Mouse (Mus musculus): Measurements from ENCODE around the gene Srd5a1. TPM values are rescaled to one million over a fixed set of nuclear protein-coding genes. Genes with fewer than 3 reads are reported as not detected.

The Srd5a1 gene
- polyA plus RNA-seq, 2 experiments, result 15.9 to 43.4 TPM

- peaks cover 83% of the 10 kb centered on the region for H3K36me3 ChIP-seq (ENCODE audit: control insufficient read depth, insufficient read depth, low read length)
- TF ChIP-seq POLR2A (IDR thresholded peaks at IDR 0.05; ENCODE audit: borderline replicate concordance, extremely low read depth, insufficient read depth, insufficient read length), result no peak
- H3K4me1 ChIP-seq (ENCODE audit: control insufficient read depth, insufficient read depth, low read length), result no peaks in the 10 kb centered on the region
- ATAC-seq (ENCODE audit: low FRiP score, low read depth), result no peak
- H3K9me3 ChIP-seq (ENCODE audit: control insufficient read depth, low read length), result no peaks in the 10 kb centered on the region
- H3K9ac ChIP-seq (ENCODE audit: low read depth, low read length, severe bottlenecking), result no peak overlapping the region
- no peak overlapping the region for H3K4me3 ChIP-seq (replicated peaks; ENCODE audit: low read length)
- no peaks in the 10 kb centered on the region for H3K27me3 ChIP-seq (ENCODE audit: control insufficient read depth, insufficient read depth, low read length)
- H3K27ac ChIP-seq (replicated peaks; ENCODE audit: low read depth, low read length), result no peak overlapping the region
- 94% methylated on average over 9 of the region's 9 CpGs for WGBS
- no peak overlapping the region for H3K4me2 ChIP-seq (replicated peaks; ENCODE audit: low read depth, low read length, severe bottlenecking)
- DNase-seq (ENCODE audit: low spot score), result no peak
These were observed 22.3 kb upstream of the Srd5a1 start for GRCm38 (mm10) chr13:69633551-69633950.

- Histone ChIP-seq H3K27me3 (ENCODE audit: control insufficient read depth, insufficient read depth, low read length) (no peaks in the 10 kb centered on the region), H3K36me3 (ENCODE audit: control insufficient read depth, insufficient read depth, low read length) (peaks cover 95% of the 10 kb centered on the region), H3K9me3 (ENCODE audit: control insufficient read depth, low read length) (no peaks in the 10 kb centered on the region), H3K9ac (ENCODE audit: low read depth, low read length, severe bottlenecking) (no peak overlapping the region), H3K4me2 (replicated peaks; ENCODE audit: low read depth, low read length, severe bottlenecking) (no peak overlapping the region), H3K27ac (replicated peaks; ENCODE audit: low read depth, low read length) (no peak overlapping the region), H3K4me1 (ENCODE audit: control insufficient read depth, insufficient read depth, low read length) (no peaks in the 10 kb centered on the region), H3K4me3 (replicated peaks; ENCODE audit: low read length) (no peak overlapping the region)
- DNase-seq (ENCODE audit: low spot score) (no peak), ATAC-seq (ENCODE audit: low FRiP score, low read depth) (no peak)
- 85% methylated on average over 4 of the region's 4 CpGs for WGBS
- TF ChIP-seq POLR2A (IDR thresholded peaks at IDR 0.05; ENCODE audit: borderline replicate concordance, extremely low read depth, insufficient read depth, insufficient read length), result no peak
These were observed 20.4 kb upstream of the Srd5a1 start for GRCm38 (mm10) chr13:69631659-69632058.

GRCm38 (mm10) chr13:69631111-69631510 lies 19.9 kb upstream of the Srd5a1 start:
- ATAC-seq (ENCODE audit: low FRiP score, low read depth) (no peak), DNase-seq (ENCODE audit: low spot score) (no peak)
- no peaks in the 10 kb centered on the region for H3K4me1 ChIP-seq (ENCODE audit: control insufficient read depth, insufficient read depth, low read length)
- 90% methylated on average over 3 of the region's 3 CpGs for WGBS
- no peak overlapping the region for H3K4me3 ChIP-seq (replicated peaks; ENCODE audit: low read length)
- no peaks in the 10 kb centered on the region for H3K27me3 ChIP-seq (ENCODE audit: control insufficient read depth, insufficient read depth, low read length)
- H3K9me3 ChIP-seq (ENCODE audit: control insufficient read depth, low read length), result no peaks in the 10 kb centered on the region
- no peak overlapping the region for H3K9ac ChIP-seq (ENCODE audit: low read depth, low read length, severe bottlenecking)
- H3K4me2 ChIP-seq (replicated peaks; ENCODE audit: low read depth, low read length, severe bottlenecking), result no peak overlapping the region
- H3K36me3 ChIP-seq (ENCODE audit: control insufficient read depth, insufficient read depth, low read length), result peaks cover 95% of the 10 kb centered on the region
- no peak overlapping the region for H3K27ac ChIP-seq (replicated peaks; ENCODE audit: low read depth, low read length)
- no peak for TF ChIP-seq POLR2A (IDR thresholded peaks at IDR 0.05; ENCODE audit: borderline replicate concordance, extremely low read depth, insufficient read depth, insufficient read length)

GRCm38 (mm10) chr13:69630576-69630975 lies 19.3 kb upstream of the Srd5a1 start:
- Histone ChIP-seq H3K9ac (ENCODE audit: low read depth, low read length, severe bottlenecking) (no peak overlapping the region), H3K4me1 (ENCODE audit: control insufficient read depth, insufficient read depth, low read length) (no peaks in the 10 kb centered on the region), H3K36me3 (ENCODE audit: control insufficient read depth, insufficient read depth, low read length) (peaks cover 95% of the 10 kb centered on the region), H3K4me2 (replicated peaks; ENCODE audit: low read depth, low read length, severe bottlenecking) (no peak overlapping the region), H3K27me3 (ENCODE audit: control insufficient read depth, insufficient read depth, low read length) (no peaks in the 10 kb centered on the region), H3K4me3 (replicated peaks; ENCODE audit: low read length) (no peak overlapping the region), H3K27ac (replicated peaks; ENCODE audit: low read depth, low read length) (no peak overlapping the region), H3K9me3 (ENCODE audit: control insufficient read depth, low read length) (no peaks in the 10 kb centered on the region)
- WGBS, result 76% methylated on average over 8 of the region's 8 CpGs
- DNase-seq (ENCODE audit: low spot score) (no peak), ATAC-seq (ENCODE audit: low FRiP score, low read depth) (no peak)
- no peak for TF ChIP-seq POLR2A (IDR thresholded peaks at IDR 0.05; ENCODE audit: borderline replicate concordance, extremely low read depth, insufficient read depth, insufficient read length)

- no peaks in the 10 kb centered on the region for H3K4me1 ChIP-seq (ENCODE audit: control insufficient read depth, insufficient read depth, low read length)
- ATAC-seq (ENCODE audit: low FRiP score, low read depth) (no peak), DNase-seq (ENCODE audit: low spot score) (no peak)
- WGBS, result 93% methylated on average over 3 of the region's 3 CpGs
- H3K27me3 ChIP-seq (ENCODE audit: control insufficient read depth, insufficient read depth, low read length), result no peaks in the 10 kb centered on the region
- no peak for TF ChIP-seq POLR2A (IDR thresholded peaks at IDR 0.05; ENCODE audit: borderline replicate concordance, extremely low read depth, insufficient read depth, insufficient read length)
- H3K4me3 ChIP-seq (replicated peaks; ENCODE audit: low read length), result no peak overlapping the region
- no peak overlapping the region for H3K4me2 ChIP-seq (replicated peaks; ENCODE audit: low read depth, low read length, severe bottlenecking)
- no peak overlapping the region for H3K27ac ChIP-seq (replicated peaks; ENCODE audit: low read depth, low read length)
- peaks cover 96% of the 10 kb centered on the region for H3K36me3 ChIP-seq (ENCODE audit: control insufficient read depth, insufficient read depth, low read length)
- no peaks in the 10 kb centered on the region for H3K9me3 ChIP-seq (ENCODE audit: control insufficient read depth, low read length)
- no peak overlapping the region for H3K9ac ChIP-seq (ENCODE audit: low read depth, low read length, severe bottlenecking)
These were observed 16.7 kb upstream of the Srd5a1 start for GRCm38 (mm10) chr13:69627941-69628340.

GRCm38 (mm10) chr13:69624510-69624909 lies 13.3 kb upstream of the Srd5a1 start:
- 94% methylated on average over 3 of the region's 3 CpGs for WGBS

More at GRCm38 (mm10) chr13:69624510-69624909, 13.3 kb upstream of the Srd5a1 start:
- H3K27me3 ChIP-seq (ENCODE audit: control insufficient read depth, insufficient read depth, low read length), result no peaks in the 10 kb centered on the region
- TF ChIP-seq POLR2A (IDR thresholded peaks at IDR 0.05; ENCODE audit: borderline replicate concordance, extremely low read depth, insufficient read depth, insufficient read length), result no peak
- H3K4me2 ChIP-seq (replicated peaks; ENCODE audit: low read depth, low read length, severe bottlenecking), result no peak overlapping the region
- no peaks in the 10 kb centered on the region for H3K4me1 ChIP-seq (ENCODE audit: control insufficient read depth, insufficient read depth, low read length)
- no peak overlapping the region for H3K9ac ChIP-seq (ENCODE audit: low read depth, low read length, severe bottlenecking)
- no peak overlapping the region for H3K4me3 ChIP-seq (replicated peaks; ENCODE audit: low read length)
- no peaks in the 10 kb centered on the region for H3K9me3 ChIP-seq (ENCODE audit: control insufficient read depth, low read length)
- no peak for DNase-seq (ENCODE audit: low spot score)
- ATAC-seq (ENCODE audit: low FRiP score, low read depth), result no peak
- no peak overlapping the region for H3K27ac ChIP-seq (replicated peaks; ENCODE audit: low read depth, low read length)
- H3K36me3 ChIP-seq (ENCODE audit: control insufficient read depth, insufficient read depth, low read length), result peaks cover 89% of the 10 kb centered on the region

All from limb, embryonic 14.5 days (tissue).